Mouse (Mus musculus): ENCODE data around the gene Auts2.

The Auts2 gene

GRCm38 (mm10) chr5:132323608-132324007, 219.5 kb downstream of the Auts2 start:
- no peak for DNase-seq (ENCODE audit: low spot score in 2 of 2)

- DNase-seq (ENCODE audit: low spot score in 2 of 2), result no peak
Observed at GRCm38 (mm10) chr5:132322971-132323370, 220.2 kb downstream of the Auts2 start.

- no peak for DNase-seq (ENCODE audit: low spot score in 2 of 2)
Observed at GRCm38 (mm10) chr5:132318026-132318765, 224.9 kb downstream of the Auts2 start.

GRCm38 (mm10) chr5:132316897-132317296, 226.2 kb downstream of the Auts2 start:
- DNase-seq (ENCODE audit: low spot score in 2 of 2), result no peak

GRCm38 (mm10) chr5:132314300-132314699, 228.8 kb downstream of the Auts2 start:
- DNase-seq (ENCODE audit: low spot score in 2 of 2), result no peak

- no peak for DNase-seq (ENCODE audit: low spot score in 2 of 2)
Observed at GRCm38 (mm10) chr5:132307000-132307399, 236.1 kb downstream of the Auts2 start.

GRCm38 (mm10) chr5:132305354-132305934, 237.7 kb downstream of the Auts2 start:
- DNase-seq (ENCODE audit: low spot score in 2 of 2), result no peak

GRCm38 (mm10) chr5:132302778-132303177, 240.4 kb downstream of the Auts2 start:
- no peak for DNase-seq (ENCODE audit: low spot score in 2 of 2)

GRCm38 (mm10) chr5:132300794-132301193, 242.3 kb downstream of the Auts2 start:
- DNase-seq (ENCODE audit: low spot score in 2 of 2), result no peak

- no peak for DNase-seq (ENCODE audit: low spot score in 2 of 2)
Observed at GRCm38 (mm10) chr5:132299716-132300115, 243.4 kb downstream of the Auts2 start.

- no peak for DNase-seq (ENCODE audit: low spot score in 2 of 2)
Observed at GRCm38 (mm10) chr5:132298996-132299395, 244.1 kb downstream of the Auts2 start.

- DNase-seq (ENCODE audit: low spot score in 2 of 2), result no peak
Observed at GRCm38 (mm10) chr5:132297309-132297708, 245.8 kb downstream of the Auts2 start.

- no peak for DNase-seq (ENCODE audit: low spot score in 2 of 2)
Observed at GRCm38 (mm10) chr5:132294469-132294868, 248.7 kb downstream of the Auts2 start.

GRCm38 (mm10) chr5:132292932-132293331, 250.2 kb downstream of the Auts2 start:
- DNase-seq (ENCODE audit: low spot score in 2 of 2), result no peak

GRCm38 (mm10) chr5:132290606-132291535, 252.3 kb downstream of the Auts2 start:
- no peak for DNase-seq (ENCODE audit: low spot score in 2 of 2)

GRCm38 (mm10) chr5:132283741-132284140, 259.4 kb downstream of the Auts2 start:
- no peak for DNase-seq (ENCODE audit: low spot score in 2 of 2)

- no peak for DNase-seq (ENCODE audit: low spot score in 2 of 2)
Observed at GRCm38 (mm10) chr5:132274098-132274898, 268.8 kb downstream of the Auts2 start.

GRCm38 (mm10) chr5:132272132-132272531, 271.0 kb downstream of the Auts2 start:
- no peak for DNase-seq (ENCODE audit: low spot score in 2 of 2)

GRCm38 (mm10) chr5:132270896-132271295, 272.2 kb downstream of the Auts2 start:
- DNase-seq (ENCODE audit: low spot score in 2 of 2), result no peak

- no peak for DNase-seq (ENCODE audit: low spot score in 2 of 2)
Observed at GRCm38 (mm10) chr5:132270074-132270473, 273.1 kb downstream of the Auts2 start.

GRCm38 (mm10) chr5:132268351-132268967, 274.7 kb downstream of the Auts2 start:
- DNase-seq (ENCODE audit: low spot score in 2 of 2), result no peak

All from urinary bladder, adult 18-20 months (tissue).